8 mouse cellular contexts compared by ENCODE assay signal in the genomic region with DNA sequence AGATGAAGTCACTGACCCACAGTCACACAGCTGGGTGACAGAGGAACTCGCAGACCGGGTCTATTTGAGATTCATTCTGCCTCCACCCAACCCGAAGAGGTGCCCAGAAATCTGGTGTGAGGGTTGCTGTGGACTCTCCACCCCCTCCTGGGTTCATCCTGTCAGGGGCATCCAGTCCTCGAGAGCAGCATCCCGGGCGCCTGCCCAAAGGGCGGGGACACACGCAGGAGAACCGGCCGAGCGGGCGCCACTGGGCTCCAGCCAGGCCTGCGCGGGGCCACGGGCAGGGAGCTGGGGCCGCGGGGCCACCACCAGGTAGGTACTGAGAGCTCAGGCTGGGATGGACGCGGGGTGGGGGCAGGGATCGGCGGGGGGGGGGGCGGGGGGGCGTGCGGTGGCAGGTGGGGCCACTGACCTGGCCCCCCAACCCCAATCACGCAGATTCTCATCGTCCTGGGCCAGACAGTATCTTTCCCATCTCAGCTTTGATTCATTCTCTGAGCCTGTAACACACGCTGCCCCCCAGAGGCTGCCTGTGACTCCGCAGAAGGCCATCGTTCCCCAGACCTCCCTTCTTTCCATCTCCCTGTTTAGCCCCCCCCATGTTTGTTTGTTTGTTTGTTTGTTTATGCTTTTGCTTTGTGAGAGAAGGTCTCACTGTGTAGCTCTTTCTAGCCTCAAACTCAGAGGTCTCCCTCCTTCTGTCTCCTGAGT. TPM values are rescaled to one million over a fixed set of nuclear protein-coding genes. Genes with fewer than 3 reads are reported as not detected.
DNase-seq lines count a peak whose midpoint lies in the region; ATAC-seq lines count a peak whose summit lies in the region.

Gene Nkpd1, plus strand, starts transcription at position 187 of the 714 bp plus-strand sequence.

- no peak within 1 kb of the TSS for H3K27ac ChIP-seq in hindbrain, embryonic 13.5 days
- H3K27ac ChIP-seq in midbrain, embryonic 10.5 days (replicated peaks), result peak within 1 kb of the TSS; percentile 71

- peaks cover 63% of the 10 kb centered on the region for H3K27me3 ChIP-seq in hindbrain, embryonic 13.5 days
- H3K27me3 ChIP-seq in midbrain, embryonic 10.5 days (ENCODE audit: low read depth, poor library complexity, severe bottlenecking), result peaks cover 81% of the 10 kb centered on the region

- peak within 1 kb of the TSS; percentile 70 for H3K9ac ChIP-seq in hindbrain, embryonic 13.5 days

- 5% methylated on average over 22 of the region's 29 CpGs for WGBS in hindbrain, embryonic 13.5 days
- WGBS in midbrain, embryonic 10.5 days, result 4% methylated on average over 29 of the region's 29 CpGs

- H3K4me3 ChIP-seq in hindbrain, embryonic 13.5 days, result peak within 1 kb of the TSS; percentile 24
- H3K4me3 ChIP-seq in midbrain, embryonic 10.5 days, result peak within 1 kb of the TSS; percentile 51

- ATAC-seq in hindbrain, embryonic 13.5 days (ENCODE audit: low FRiP score), result no peak

- H3K4me2 ChIP-seq in hindbrain, embryonic 13.5 days, result peak within 1 kb of the TSS; percentile 49

- peak; percentile 63 to 67 for DNase-seq in cerebellum, adult 18-20 months
- no peak for DNase-seq in cerebellum, adult 9-10 months
- DNase-seq in urinary bladder, adult 18-20 months (ENCODE audit: low spot score in 2 of 2), result peak; percentile 39 to 58
- DNase-seq in urinary bladder, postnatal 36 days (ENCODE audit: low spot score in 2 of 2), result no peak
- DNase-seq in midbrain, embryonic 10.5 days (ENCODE audit: low spot score), result peak; percentile 46
- no peak for DNase-seq in left cerebral cortex, adult 18-20 months (ENCODE audit: low spot score in 2 of 2)
- no peak for DNase-seq in layer of hippocampus, adult 18-20 months (ENCODE audit: low spot score in 2 of 2)

- no peaks in the 10 kb centered on the region for H3K9me3 ChIP-seq in hindbrain, embryonic 13.5 days
- H3K9me3 ChIP-seq in midbrain, embryonic 10.5 days (replicated peaks), result no peaks in the 10 kb centered on the region

- H3K36me3 ChIP-seq in hindbrain, embryonic 13.5 days, result no peaks in the 10 kb centered on the region
- H3K36me3 ChIP-seq in midbrain, embryonic 10.5 days, result no peaks in the 10 kb centered on the region

- H3K4me1 ChIP-seq in hindbrain, embryonic 13.5 days (replicated peaks), result peaks cover 19% of the 10 kb centered on the region
- H3K4me1 ChIP-seq in midbrain, embryonic 10.5 days, result peaks cover 26% of the 10 kb centered on the region

RNA-seq across cellular contexts. Expression of gene Nkpd1, which starts in this region (rescaled TPM):
- 0.32 and 0.50 TPM in 2 replicates for polyA plus RNA-seq in hindbrain, embryonic 13.5 days (2015; fragmentation: Nextera tagmentation; extraction: Ambion mirVana)
- 0.06 TPM in 2 replicates for polyA plus RNA-seq in midbrain, embryonic 10.5 days (2016; fragmentation: Nextera tagmentation; extraction: Ambion mirVana)
- total RNA-seq in left cerebral cortex, adult 18-20 months (2021), result under 1 TPM; 0.72 to 0.94 TPM
- total RNA-seq in layer of hippocampus, adult 18-20 months (2021), result under 1 TPM; 0.56 to 0.57 TPM

Comparison
In these comparisons a context has a peak if more than half of its experiments do, and no peak if none do; other contexts are left out.
1. DNase-seq: peak in cerebellum, adult 18-20 months (2 of 2) and urinary bladder, adult 18-20 months (2 of 2); none in cerebellum, adult 9-10 months (single experiment), urinary bladder, postnatal 36 days (0 of 2), left cerebral cortex, adult 18-20 months (0 of 2) and layer of hippocampus, adult 18-20 months (0 of 2).
2. Peak in DNase-seq, H3K4me3 ChIP-seq and H3K27ac ChIP-seq in midbrain, embryonic 10.5 days; RNA of the gene not detected or under 1 TPM.